Mouse (Mus musculus) cortical plate, adult 2 months (tissue): ENCODE measurements around the gene Cyp4a12a.
"Not testable (repeated sequence)": the region's sequence is repeated elsewhere in the genome, so short reads cannot be mapped to it uniquely, and the experiment has no call there.

Experiments used
- CTCF ChIP-seq: fragments of 200-500 bp; IDR thresholded peaks from 2 replicates; pipeline ENCODE4 v1.5.1; 2011; ENCODE audit warnings: mild to moderate bottlenecking, control low read depth, low read length; ENCODE audit not compliant: insufficient read depth; ENCODE audit errors: extremely low read depth
- POLR2A ChIP-seq: fragments of 200-500 bp; IDR thresholded peaks from 2 replicates; pipeline ENCODE4 v1.6.1; 2011; ENCODE audit warnings: mild to moderate bottlenecking, low read length, control low read depth; ENCODE audit not compliant: insufficient read depth; ENCODE audit errors: extremely low read depth

- not testable (repeated sequence) for TF ChIP-seq CTCF, POLR2A
Observed at GRCm38 (mm10) chr4:115280779-115281178, 18.1 kb upstream of the Cyp4a12a start.
